In genomic region chr11:47987893-47988267, GRCm38 (mm10) we compare ENCODE assay signal across 11 mouse cellular contexts. TPM values are rescaled to one million over a fixed set of nuclear protein-coding genes. Genes with fewer than 3 reads are reported as not detected.
DNase-seq lines count a peak whose midpoint lies in the region; ATAC-seq and TF ChIP-seq lines count a peak whose summit lies in the region.
"Had no signal": no experiment of that assay in that cellular context is flagged by ENCODE, and none has a peak within 500 bp of the region (broad histone marks: within the 10 kb centered on the region; RNA-seq: fewer than 3 reads in every experiment).

No protein-coding gene starts in this region.

- H3K9me3 ChIP-seq in heart, embryonic 12.5 days (replicated peaks), result no peaks in the 10 kb centered on the region
- no peaks in the 10 kb centered on the region for H3K9me3 ChIP-seq in ES-Bruce4 (replicated peaks; ENCODE audit: control insufficient read depth, insufficient read depth, low read length, poor library complexity, severe bottlenecking)
- H3K9me3 ChIP-seq in forebrain, embryonic 16.5 days (ENCODE audit: control insufficient read depth, low read length), result no peaks in the 10 kb centered on the region
- H3K9me3 ChIP-seq in liver, embryonic 13.5 days (replicated peaks), result no peaks in the 10 kb centered on the region

- intact Hi-C loops in heart, postnatal 25 days (cut with DNase I), result no loop called here

- WGBS in heart, embryonic 12.5 days, result 19% methylated on average over 12 of the region's 12 CpGs
- 8% methylated on average over 12 of the region's 12 CpGs for WGBS in forebrain, embryonic 16.5 days
- WGBS in liver, embryonic 13.5 days (ENCODE audit: insufficient replicate concordance), result 10% methylated on average over 12 of the region's 12 CpGs

- TF ChIP-seq POLR2A in ES-Bruce4 (IDR thresholded peaks at IDR 0.05; ENCODE audit: insufficient read depth, low read length), result no peak

- H3K9ac ChIP-seq in heart, embryonic 12.5 days, result no peak overlapping the region
- peak overlapping the region; percentile 60; the same call in 1 of the 2 replicates for H3K9ac ChIP-seq in ES-Bruce4 (ENCODE audit: low read depth, poor library complexity, severe bottlenecking)
- peak overlapping the region; percentile 84 for H3K9ac ChIP-seq in forebrain, embryonic 16.5 days (replicated peaks; ENCODE audit: low read depth, low read length)
- no peak overlapping the region for H3K9ac ChIP-seq in liver, embryonic 13.5 days

- H3K4me1 ChIP-seq in heart, embryonic 12.5 days (replicated peaks), result 0 out of 2 replicates have a peak, but pooled peaks cover 4% of the 10 kb centered on the region
- H3K4me1 ChIP-seq in ES-Bruce4 (ENCODE audit: control insufficient read depth, insufficient read depth, low read length), result no peaks in the 10 kb centered on the region
- H3K4me1 ChIP-seq in forebrain, embryonic 16.5 days (replicated peaks; ENCODE audit: control insufficient read depth, insufficient read depth, low read length), result peaks cover 17% of the 10 kb centered on the region
- H3K4me1 ChIP-seq in liver, embryonic 13.5 days (replicated peaks), result no peaks in the 10 kb centered on the region

- TF ChIP-seq CTCF in ES-Bruce4 (IDR thresholded peaks at IDR 0.05; ENCODE audit: low read depth, low read length), result no peak

- no peak for DNase-seq in heart, postnatal 25 days (ENCODE audit: low spot score)
- no peak for DNase-seq in liver, embryonic 13.5 days
- DNase-seq in thymus, postnatal 25 days, result no peak
- no peak for DNase-seq in yolk sac, embryonic 10.5 days (ENCODE audit: low spot score)
- DNase-seq in lung, postnatal 25 days (ENCODE audit: low spot score), result no peak
- DNase-seq: lung, adult 2 months had no signal

- H3K27ac ChIP-seq in heart, embryonic 12.5 days (ENCODE audit: poor library complexity, severe bottlenecking), result no peak overlapping the region
- H3K27ac ChIP-seq in ES-Bruce4 (ENCODE audit: insufficient read depth, low read length), result no peak overlapping the region
- no peak overlapping the region for H3K27ac ChIP-seq in forebrain, embryonic 16.5 days (ENCODE audit: low read length)
- no peak overlapping the region for H3K27ac ChIP-seq in liver, embryonic 13.5 days

- H3K27me3 ChIP-seq in heart, embryonic 12.5 days (replicated peaks), result peaks cover 35% of the 10 kb centered on the region
- H3K27me3 ChIP-seq in ES-Bruce4 (ENCODE audit: control insufficient read depth, insufficient read depth, low read length, poor library complexity, severe bottlenecking), result peaks cover 18% of the 10 kb centered on the region
- peaks cover 2% of the 10 kb centered on the region; the same call in 1 of the 2 replicates for H3K27me3 ChIP-seq in forebrain, embryonic 16.5 days (replicated peaks; ENCODE audit: control insufficient read depth, insufficient read depth, low read length)
- H3K27me3 ChIP-seq in liver, embryonic 13.5 days, result peaks cover 40% of the 10 kb centered on the region
- H3K27me3 ChIP-seq: CH12.LX had no signal

- no peak for ATAC-seq in heart, embryonic 12.5 days (ENCODE audit: insufficient number of reproducible peaks, low FRiP score)
- ATAC-seq in forebrain, embryonic 16.5 days, result no peak
- no peak for ATAC-seq in liver, embryonic 13.5 days (ENCODE audit: low read depth)

- H3K4me2 ChIP-seq in heart, embryonic 12.5 days, result peak overlapping the region; percentile 94
- peak overlapping the region; percentile 93 for H3K4me2 ChIP-seq in forebrain, embryonic 16.5 days (ENCODE audit: low read length)
- peak overlapping the region; percentile 57; the same call in 1 of the 2 replicates for H3K4me2 ChIP-seq in liver, embryonic 13.5 days

- no peak for TF ChIP-seq EP300 in ES-Bruce4 (IDR thresholded peaks at IDR 0.05; ENCODE audit: insufficient read depth, low read depth, low read length)

- peak overlapping the region; percentile 63 for H3K4me3 ChIP-seq in heart, embryonic 12.5 days
- peak overlapping the region; percentile 57 for H3K4me3 ChIP-seq in ES-Bruce4 (ENCODE audit: low read depth, low read length)
- peak overlapping the region; percentile 78 for H3K4me3 ChIP-seq in forebrain, embryonic 16.5 days (replicated peaks; ENCODE audit: low read length)
- peak overlapping the region; percentile 50; the same call in 1 of the 2 replicates for H3K4me3 ChIP-seq in liver, embryonic 13.5 days (replicated peaks)

- no peaks in the 10 kb centered on the region for H3K36me3 ChIP-seq in heart, embryonic 12.5 days
- no peaks in the 10 kb centered on the region for H3K36me3 ChIP-seq in ES-Bruce4 (ENCODE audit: control insufficient read depth, insufficient read depth, low read length, poor library complexity, severe bottlenecking)
- no peaks in the 10 kb centered on the region for H3K36me3 ChIP-seq in forebrain, embryonic 16.5 days (ENCODE audit: control insufficient read depth, insufficient read depth)
- no peaks in the 10 kb centered on the region for H3K36me3 ChIP-seq in liver, embryonic 13.5 days

RNA-seq across cellular contexts. Expression of gene Sgcd, which starts 0.9 kb away (rescaled TPM):
- 8.4 and 9.1 TPM in 2 replicates for polyA plus RNA-seq in heart, embryonic 12.5 days (2016; fragmentation: Nextera tagmentation; extraction: Ambion mirVana)
- total RNA-seq in heart, postnatal 25 days (2021), result 10 to 100 TPM; 66.7 to 76.3 TPM
- 0.41 and 0.42 TPM in 2 replicates for polyA plus RNA-seq in ES-Bruce4 (2011; ENCODE audit: insufficient read depth, insufficient read length, low read depth, missing spikeins)
- polyA plus RNA-seq in forebrain, embryonic 16.5 days (2015; fragmentation: Nextera tagmentation; extraction: Ambion mirVana), result 2.3 and 3.7 TPM in 2 replicates
- 0.14 and 0.25 TPM in 2 replicates for polyA plus RNA-seq in liver, embryonic 13.5 days (2015; fragmentation: Nextera tagmentation; extraction: Ambion mirVana)
- total RNA-seq: common myeloid progenitor, adult 5-6 weeks had no signal

Comparison
In these comparisons a context has a peak if more than half of its experiments do, and no peak if none do; other contexts are left out.
1. H3K9ac ChIP-seq: peak in ES-Bruce4 (single experiment) and forebrain, embryonic 16.5 days (single experiment); none in heart, embryonic 12.5 days (single experiment) and liver, embryonic 13.5 days (single experiment).
2. Peak in every context shown above with its lines, with median percentiles within 50 percentile points of each other: H3K4me2 ChIP-seq and H3K4me3 ChIP-seq.